Mouse (Mus musculus): Measurements from ENCODE around the gene Robo1.

GRCm38 (mm10) chr16:73082420-73082819, 774.3 kb downstream of the Robo1 start:
- TF ChIP-seq POLR2A (IDR thresholded peaks at IDR 0.05; ENCODE audit: low read depth, low read length) = no peak
- TF ChIP-seq CTCF (conservative IDR thresholded peaks at IDR 0.05; ENCODE audit: insufficient read depth, insufficient read length, low read depth, low read length) = no peak
